Mouse (Mus musculus): ENCODE results near the gene Foxo3. TPM values are rescaled to one million over a fixed set of nuclear protein-coding genes. Genes with fewer than 3 reads are reported as not detected.

The Foxo3 gene
- 4.4 and 4.8 TPM in 2 replicates for polyA plus RNA-seq (2015; fragmentation: Nextera tagmentation; extraction: Ambion mirVana)

DNA sequence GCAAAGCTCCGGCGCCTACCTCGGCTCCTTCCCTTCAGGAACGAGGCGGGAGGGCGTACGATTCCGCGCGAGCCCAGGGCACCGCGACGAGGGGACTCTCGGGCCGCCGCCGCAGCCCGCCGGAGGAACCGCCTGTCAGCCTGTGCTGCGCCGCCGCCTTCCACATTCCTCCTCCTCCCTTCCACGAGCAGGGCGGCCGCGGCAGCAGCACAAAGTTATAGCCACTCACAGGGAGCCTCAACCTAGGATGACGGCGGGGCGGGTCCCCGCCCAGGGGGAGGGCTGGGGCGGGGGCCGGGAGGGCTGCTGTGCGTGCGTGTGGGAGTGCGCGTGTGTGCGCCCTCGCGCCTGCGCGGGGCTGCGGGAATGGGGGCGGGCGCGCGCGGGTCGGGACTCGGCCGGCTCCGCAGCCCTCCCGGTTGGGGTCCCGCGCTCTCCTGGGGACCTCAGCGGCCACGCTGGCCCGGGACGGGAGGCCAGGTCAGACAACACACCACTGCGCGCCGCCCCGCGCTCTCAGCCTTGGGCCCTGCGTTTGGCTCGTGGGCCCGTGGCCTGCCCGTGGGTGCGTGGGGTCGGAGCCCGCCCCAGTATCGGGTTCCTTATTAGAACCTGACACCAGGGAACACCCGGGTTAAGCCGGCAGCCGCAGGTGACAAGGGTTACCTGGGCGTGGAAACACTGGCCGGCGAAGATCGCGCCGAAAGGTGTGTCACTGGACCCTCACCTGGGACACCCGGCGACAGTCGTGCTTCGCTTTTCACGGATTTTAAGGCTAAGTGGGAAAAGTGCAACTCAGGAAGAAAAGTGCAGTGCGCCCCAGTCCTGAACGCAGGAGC, at the start of gene Foxo3:
Gene Foxo3, minus strand, starts transcription at position 249 of the 839 bp plus-strand sequence.
- WGBS: under 1% methylated on average over 47 of the region's 88 CpGs
- peak within 1 kb of the TSS; percentile 75 for H3K4me2 ChIP-seq
- peak; percentile 81 for ATAC-seq (ENCODE audit: low FRiP score, low read depth)

DNA sequence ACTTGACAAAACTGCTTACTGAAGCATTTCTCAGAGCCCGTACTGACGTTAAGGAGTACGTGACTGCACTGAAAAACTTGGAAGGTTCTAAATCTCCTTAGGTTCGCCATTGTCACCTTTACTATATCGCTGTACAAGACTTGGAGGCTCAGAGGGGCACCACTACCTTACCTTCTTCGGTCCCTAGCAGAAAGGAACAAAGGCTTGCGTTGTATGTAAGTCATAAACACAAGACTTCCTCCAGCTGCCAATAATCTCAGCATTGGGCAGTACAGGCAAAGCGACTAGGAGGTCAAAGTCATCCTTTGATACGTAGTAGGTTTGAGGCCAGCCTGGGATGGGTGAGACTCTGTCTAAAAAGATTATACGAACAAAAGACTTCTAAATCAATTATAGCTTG, 48.8 kb upstream of the Foxo3 start:
- Histone ChIP-seq H3K4me1 (replicated peaks) (no peaks in the 10 kb centered on the region), H3K4me3 (no peak overlapping the region), H3K27ac (replicated peaks) (no peak overlapping the region), H3K9ac (no peak overlapping the region), H3K4me2 (no peak overlapping the region), H3K27me3 (no peaks in the 10 kb centered on the region), H3K36me3 (no peaks in the 10 kb centered on the region), H3K9me3 (no peaks in the 10 kb centered on the region)
- ATAC-seq (ENCODE audit: low FRiP score, low read depth): no peak
- WGBS: 83% methylated on average over 10 of the region's 10 CpGs

More for the DNA sequence above, at the start of gene Foxo3:
- H3K4me1 ChIP-seq (replicated peaks): peaks cover 30% of the 10 kb centered on the region
- H3K9ac ChIP-seq: peak within 1 kb of the TSS; percentile 67
- peaks cover 3% of the 10 kb centered on the region for H3K27me3 ChIP-seq
- peak within 1 kb of the TSS; percentile 81 for H3K4me3 ChIP-seq
- H3K27ac ChIP-seq (replicated peaks): peak within 1 kb of the TSS; percentile 98
- H3K9me3 ChIP-seq: no peaks in the 10 kb centered on the region
- H3K36me3 ChIP-seq: no peaks in the 10 kb centered on the region

DNA sequence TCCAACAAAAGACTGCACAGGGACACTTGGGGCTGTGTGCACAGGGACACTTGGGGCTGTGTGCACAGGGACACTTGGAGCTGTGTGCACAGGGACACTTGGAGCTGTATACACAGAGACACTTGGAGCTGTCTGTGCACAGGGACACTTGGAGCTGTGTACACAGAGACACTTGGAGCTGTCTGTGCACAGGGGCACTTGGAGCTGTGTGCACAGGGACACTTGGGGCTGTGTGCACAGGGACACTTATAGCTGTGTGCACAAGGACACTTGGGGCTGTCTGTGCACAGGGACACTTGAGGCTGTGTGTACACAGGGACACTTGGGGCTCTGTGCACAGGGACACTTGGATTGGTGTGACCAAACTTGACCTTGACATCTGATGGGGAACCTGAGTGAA, 47.4 kb upstream of the Foxo3 start:
- H3K27ac ChIP-seq (replicated peaks): no peak overlapping the region
- H3K4me2 ChIP-seq: no peak overlapping the region
- H3K9ac ChIP-seq: no peak overlapping the region
- no peaks in the 10 kb centered on the region for H3K27me3 ChIP-seq
- H3K4me3 ChIP-seq: no peak overlapping the region
- no peaks in the 10 kb centered on the region for H3K9me3 ChIP-seq
- ATAC-seq (ENCODE audit: low FRiP score, low read depth): no peak
- no peaks in the 10 kb centered on the region for H3K4me1 ChIP-seq (replicated peaks)
- no peaks in the 10 kb centered on the region for H3K36me3 ChIP-seq

DNA sequence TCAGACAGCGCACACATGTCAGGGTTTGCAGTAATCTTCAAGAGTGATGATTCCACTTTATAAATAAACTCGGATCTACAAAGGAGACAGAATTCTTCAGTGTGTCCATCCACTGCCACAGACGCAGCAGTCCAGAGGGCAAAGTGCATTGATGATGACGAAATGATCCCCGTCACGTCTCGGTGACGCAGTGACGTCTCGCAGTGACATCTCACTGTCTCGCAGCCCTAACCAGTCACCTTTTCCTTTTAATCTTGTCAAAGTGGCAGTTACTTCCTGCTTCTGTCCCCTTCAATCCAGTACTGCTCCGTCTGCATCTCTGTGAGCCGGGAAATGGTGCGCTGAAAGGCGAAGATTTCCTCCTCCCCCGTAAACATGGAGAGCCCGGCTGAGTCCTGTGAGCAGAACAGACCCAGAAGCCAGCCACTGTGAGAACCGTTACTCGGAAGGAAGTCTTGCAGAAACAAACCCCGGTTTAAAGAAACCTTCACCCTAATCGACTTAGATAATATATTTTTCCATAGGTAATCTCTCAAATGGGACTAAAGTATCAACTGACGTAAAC, 36.7 kb upstream of the Foxo3 start:
- H3K9ac ChIP-seq: no peak overlapping the region
- no peaks in the 10 kb centered on the region for H3K36me3 ChIP-seq
- no peak overlapping the region for H3K4me2 ChIP-seq
- H3K27ac ChIP-seq (replicated peaks): no peak overlapping the region
- H3K9me3 ChIP-seq: no peaks in the 10 kb centered on the region
- 0 out of 2 replicates have a peak, but pooled peaks cover 4% of the 10 kb centered on the region for H3K4me1 ChIP-seq (replicated peaks)
- no peak for ATAC-seq (ENCODE audit: low FRiP score, low read depth)
- H3K27me3 ChIP-seq: peaks cover 5% of the 10 kb centered on the region; the same call in 1 of the 2 replicates
- WGBS: 85% methylated on average over 22 of the region's 22 CpGs
- H3K4me3 ChIP-seq: no peak overlapping the region

DNA sequence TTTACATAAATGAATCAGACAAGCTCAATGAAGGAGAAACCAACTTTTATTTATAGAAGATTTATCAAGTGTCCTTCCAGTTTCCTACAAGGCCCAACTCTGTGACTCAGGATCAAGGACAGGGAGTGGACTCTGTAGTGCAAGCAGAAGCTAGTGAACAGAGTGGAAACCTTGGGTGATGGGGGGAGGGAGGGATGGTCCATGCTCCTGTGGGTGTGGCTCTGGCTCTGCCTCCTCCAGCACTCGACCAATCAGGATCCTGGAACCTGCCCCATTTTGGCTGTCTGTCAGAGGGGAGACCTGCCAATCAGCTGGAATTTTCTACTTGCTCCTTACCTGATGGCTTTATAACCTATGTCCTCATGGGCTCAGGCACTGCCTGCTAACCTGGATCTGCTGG, 36.0 kb upstream of the Foxo3 start:
- Histone ChIP-seq H3K36me3 (no peaks in the 10 kb centered on the region), H3K27ac (replicated peaks) (no peak overlapping the region), H3K4me1 (replicated peaks) (0 out of 2 replicates have a peak, but pooled peaks cover 5% of the 10 kb centered on the region), H3K9ac (no peak overlapping the region), H3K9me3 (no peaks in the 10 kb centered on the region), H3K4me3 (no peak overlapping the region), H3K4me2 (no peak overlapping the region), H3K27me3 (peaks cover 5% of the 10 kb centered on the region; the same call in 1 of the 2 replicates)
- no peak for ATAC-seq (ENCODE audit: low FRiP score, low read depth)
- WGBS: 68% methylated on average over 1 of the region's 1 CpGs

DNA sequence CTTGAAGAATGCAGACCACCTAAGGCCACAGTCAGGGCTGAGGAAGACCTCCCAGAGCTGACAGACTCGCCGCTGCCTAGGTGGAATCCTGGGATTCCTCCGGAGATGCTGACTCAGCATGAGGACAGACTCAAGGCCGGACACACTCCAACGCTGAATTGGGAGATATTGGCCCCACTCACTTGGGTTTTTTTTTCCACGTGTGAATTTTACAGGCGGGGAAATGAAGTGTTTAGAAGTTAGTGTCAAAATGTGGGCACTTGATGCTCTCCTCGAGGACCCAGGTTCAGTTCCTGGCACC, 32.1 kb upstream of the Foxo3 start:
- Histone ChIP-seq H3K27ac (replicated peaks) (no peak overlapping the region), H3K9me3 (no peaks in the 10 kb centered on the region), H3K27me3 (peaks cover 15% of the 10 kb centered on the region; the same call in 1 of the 2 replicates), H3K4me2 (peak overlapping the region; percentile 53), H3K4me1 (replicated peaks) (0 out of 2 replicates have a peak, but pooled peaks cover 5% of the 10 kb centered on the region), H3K36me3 (no peaks in the 10 kb centered on the region), H3K9ac (0 out of 2 replicates have a peak overlapping the region, but pooled peaks have one; percentile 28), H3K4me3 (peak overlapping the region; percentile 23)
- no peak for ATAC-seq (ENCODE audit: low FRiP score, low read depth)
- WGBS: 35% methylated on average over 8 of the region's 8 CpGs

DNA sequence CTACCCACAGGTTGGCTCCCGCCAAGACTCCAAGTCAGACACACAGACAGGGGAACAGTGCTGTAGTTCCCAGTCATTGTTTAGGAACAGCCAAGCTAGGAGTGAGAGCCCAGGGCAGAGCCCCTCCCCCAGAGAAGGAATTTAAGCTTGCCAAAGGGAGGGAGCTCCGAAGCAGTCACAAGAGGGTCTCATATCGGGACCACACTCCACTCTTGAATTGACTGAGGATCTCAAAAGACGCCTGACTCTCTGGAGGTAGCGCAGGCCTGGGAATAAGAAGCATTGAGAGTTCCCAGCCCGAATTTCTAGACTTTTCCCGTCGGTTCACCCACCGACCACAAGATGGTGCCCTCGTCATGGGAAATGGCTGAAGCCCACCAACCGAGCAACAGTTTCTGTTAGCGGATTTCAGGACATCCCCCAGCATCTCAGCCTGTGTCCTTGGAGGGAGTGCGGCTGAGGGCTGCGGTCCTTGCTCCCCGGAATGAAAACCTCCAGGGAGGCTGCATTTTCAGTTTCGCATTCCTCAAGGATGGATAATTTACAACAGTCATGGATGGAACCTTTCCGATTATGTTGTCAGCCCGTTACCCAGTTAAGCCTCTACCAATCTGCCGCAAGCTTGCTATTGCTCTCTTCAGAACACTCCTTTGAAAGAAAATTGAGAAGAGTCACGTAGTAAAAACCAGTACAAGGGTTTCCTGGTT, 31.6 kb upstream of the Foxo3 start:
- H3K4me1 ChIP-seq (replicated peaks): 0 out of 2 replicates have a peak, but pooled peaks cover 5% of the 10 kb centered on the region
- peak overlapping the region; percentile 28; the same call in 1 of the 2 replicates for H3K9ac ChIP-seq
- 7% methylated on average over 20 of the region's 20 CpGs for WGBS
- peak overlapping the region; percentile 53 for H3K4me2 ChIP-seq
- peak; percentile 72; the same call in 1 of the 2 replicates for ATAC-seq (ENCODE audit: low FRiP score, low read depth)
- H3K27ac ChIP-seq (replicated peaks): no peak overlapping the region
- H3K9me3 ChIP-seq: no peaks in the 10 kb centered on the region
- no peaks in the 10 kb centered on the region for H3K36me3 ChIP-seq
- peak overlapping the region; percentile 23 for H3K4me3 ChIP-seq
- H3K27me3 ChIP-seq: peaks cover 15% of the 10 kb centered on the region; the same call in 1 of the 2 replicates

DNA sequence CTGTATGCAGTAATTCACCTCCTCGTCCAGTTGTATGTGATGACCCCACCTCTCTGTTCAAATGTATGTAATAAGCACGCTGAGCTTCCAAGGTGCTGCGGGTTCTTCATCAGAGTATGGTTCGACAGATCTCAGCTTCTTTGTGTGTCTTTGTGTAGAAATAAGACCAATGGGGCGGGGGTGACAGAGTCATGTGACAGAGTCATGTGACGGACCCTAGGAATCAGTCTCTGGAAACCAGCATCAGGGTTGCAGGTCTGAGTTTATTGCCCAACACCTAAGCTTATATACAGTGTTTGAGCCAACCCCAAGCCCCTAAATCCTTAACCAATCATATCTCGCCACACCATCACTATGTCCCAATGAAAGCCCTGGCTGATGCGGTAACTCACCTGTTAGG, 29.9 kb upstream of the Foxo3 start:
- H3K9ac ChIP-seq: no peak overlapping the region
- 0 out of 2 replicates have a peak, but pooled peaks cover 5% of the 10 kb centered on the region for H3K4me1 ChIP-seq (replicated peaks)
- no peak for ATAC-seq (ENCODE audit: low FRiP score, low read depth)
- no peaks in the 10 kb centered on the region for H3K36me3 ChIP-seq
- no peaks in the 10 kb centered on the region for H3K9me3 ChIP-seq
- peaks cover 15% of the 10 kb centered on the region; the same call in 1 of the 2 replicates for H3K27me3 ChIP-seq
- H3K4me3 ChIP-seq: no peak overlapping the region
- H3K27ac ChIP-seq (replicated peaks): no peak overlapping the region
- 91% methylated on average over 8 of the region's 8 CpGs for WGBS
- H3K4me2 ChIP-seq: no peak overlapping the region

DNA sequence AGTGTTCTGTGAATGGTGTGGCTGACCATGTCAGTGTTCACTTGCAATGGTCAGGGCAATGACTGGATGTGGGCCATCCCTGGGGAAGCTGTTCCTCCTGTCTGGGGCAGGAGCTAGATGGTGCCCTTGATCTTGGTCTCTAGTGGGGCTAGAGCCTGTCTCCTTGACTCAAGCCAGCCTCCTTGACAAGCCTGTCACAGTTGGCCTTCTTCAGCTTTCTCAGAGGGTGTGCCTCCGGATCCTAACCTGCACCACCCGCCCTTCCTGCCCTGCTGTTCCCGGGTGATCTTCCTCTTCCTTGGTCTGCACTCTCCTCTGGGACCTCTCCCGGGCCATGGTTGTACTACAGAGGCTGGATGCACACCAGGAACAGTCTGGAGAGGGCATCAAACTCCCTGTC, 24.2 kb upstream of the Foxo3 start:
- ATAC-seq (ENCODE audit: low FRiP score, low read depth): no peak
- no peak overlapping the region for H3K9ac ChIP-seq
- no peaks in the 10 kb centered on the region for H3K9me3 ChIP-seq
- H3K36me3 ChIP-seq: no peaks in the 10 kb centered on the region
- H3K27me3 ChIP-seq: 0 out of 2 replicates have a peak, but pooled peaks cover 3% of the 10 kb centered on the region
- no peak overlapping the region for H3K27ac ChIP-seq (replicated peaks)
- H3K4me3 ChIP-seq: no peak overlapping the region
- no peaks in the 10 kb centered on the region for H3K4me1 ChIP-seq (replicated peaks)
- no peak overlapping the region for H3K4me2 ChIP-seq
- WGBS: 74% methylated on average over 4 of the region's 4 CpGs

DNA sequence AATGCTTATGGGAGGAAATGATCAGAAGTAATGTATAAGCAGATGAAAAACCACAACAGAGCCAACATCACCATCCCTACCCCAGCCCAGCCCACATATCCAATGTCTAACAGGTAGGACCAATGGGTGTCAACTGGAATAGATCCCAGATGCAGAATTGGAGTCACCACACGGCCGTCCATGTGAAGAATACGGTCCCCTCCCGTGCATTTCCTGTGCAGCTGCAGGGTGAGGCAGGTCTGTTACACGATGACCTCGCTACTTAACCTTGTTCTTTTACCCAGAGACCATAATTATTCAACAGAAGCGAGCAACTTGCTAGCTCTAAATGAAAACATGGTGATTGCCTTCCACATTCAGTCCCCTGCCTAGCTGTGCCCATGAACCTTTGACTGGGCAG, 23.4 kb upstream of the Foxo3 start:
- 61% methylated on average over 7 of the region's 7 CpGs for WGBS
- no peak overlapping the region for H3K4me3 ChIP-seq
- H3K36me3 ChIP-seq: no peaks in the 10 kb centered on the region
- 0 out of 2 replicates have a peak, but pooled peaks cover under 1% of the 10 kb centered on the region for H3K27me3 ChIP-seq
- ATAC-seq (ENCODE audit: low FRiP score, low read depth): no peak
- no peak overlapping the region for H3K27ac ChIP-seq (replicated peaks)
- H3K4me1 ChIP-seq (replicated peaks): no peaks in the 10 kb centered on the region
- H3K9ac ChIP-seq: no peak overlapping the region
- no peaks in the 10 kb centered on the region for H3K9me3 ChIP-seq
- H3K4me2 ChIP-seq: no peak overlapping the region

DNA sequence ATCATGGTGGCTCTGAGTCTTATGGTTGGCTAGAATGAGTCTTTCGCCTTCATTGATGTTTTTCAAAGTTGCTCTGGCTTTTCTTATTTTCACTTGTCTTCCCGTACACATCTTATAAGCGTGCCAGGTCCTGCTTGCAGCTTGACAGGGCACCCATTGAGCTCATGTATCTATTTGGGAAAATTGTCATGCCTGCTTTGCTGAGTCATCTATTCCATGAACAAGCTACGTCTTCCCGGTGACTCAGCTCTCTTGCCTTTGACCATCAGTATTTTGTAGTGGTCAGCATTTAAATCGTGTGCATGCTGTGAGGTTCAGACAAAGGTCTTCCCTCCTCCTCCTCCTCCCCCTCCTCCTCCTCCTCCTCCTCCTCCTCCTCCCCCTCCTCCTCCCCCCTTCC, 22.9 kb upstream of the Foxo3 start:
- no peak overlapping the region for H3K4me3 ChIP-seq
- WGBS: 78% methylated on average over 6 of the region's 6 CpGs
- no peaks in the 10 kb centered on the region for H3K27me3 ChIP-seq
- H3K4me2 ChIP-seq: no peak overlapping the region
- no peak overlapping the region for H3K27ac ChIP-seq (replicated peaks)
- no peak for ATAC-seq (ENCODE audit: low FRiP score, low read depth)
- no peak overlapping the region for H3K9ac ChIP-seq
- H3K9me3 ChIP-seq: no peaks in the 10 kb centered on the region
- no peaks in the 10 kb centered on the region for H3K36me3 ChIP-seq
- H3K4me1 ChIP-seq (replicated peaks): no peaks in the 10 kb centered on the region

DNA sequence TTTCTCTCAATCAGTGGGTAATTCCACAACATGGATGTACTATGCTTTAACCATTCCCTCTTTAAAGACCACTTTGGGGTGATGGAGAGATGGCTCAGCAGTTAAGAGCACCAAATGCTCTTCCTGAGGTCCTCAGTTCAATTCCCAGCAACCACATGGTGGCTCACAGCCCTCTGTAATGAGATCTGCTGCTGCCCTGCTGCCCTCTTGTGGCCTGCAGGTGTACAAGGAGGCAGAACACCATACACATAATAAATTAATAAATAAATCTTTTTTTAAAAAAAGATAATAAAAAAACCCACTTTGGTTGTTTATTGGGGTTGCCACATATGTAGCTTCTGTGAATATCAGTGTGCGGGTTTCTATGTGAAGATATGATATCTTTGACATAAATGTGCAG, 21.4 kb upstream of the Foxo3 start:
- Histone ChIP-seq H3K27me3 (no peaks in the 10 kb centered on the region), H3K36me3 (no peaks in the 10 kb centered on the region), H3K4me1 (replicated peaks) (no peaks in the 10 kb centered on the region), H3K4me2 (no peak overlapping the region), H3K9me3 (no peaks in the 10 kb centered on the region), H3K4me3 (no peak overlapping the region), H3K27ac (replicated peaks) (no peak overlapping the region), H3K9ac (no peak overlapping the region)
- 92% methylated on average over 1 of the region's 1 CpGs for whole genome bisulfite sequencing
- ATAC-seq (ENCODE audit: low FRiP score, low read depth): no peak

Data from hindbrain, embryonic 15.5 days (tissue).